Mouse (Mus musculus) kidney, adult 18-20 months (tissue): ENCODE results near the gene Tnip3.

Experiments used
- DNase-seq: peaks from one replicate; pipeline ENCODE4 v3.0.0; 2021

Gene Tnip3

GRCm38 (mm10) chr6:65525192-65525591, at the start of gene Tnip3:
Gene Tnip3 (plus strand): TSS chr6:65525313.
- DNase-seq, result no peak

GRCm38 (mm10) chr6:65498786-65499185, 26.3 kb upstream of the Tnip3 start:
- no peak for DNase-seq

GRCm38 (mm10) chr6:65510051-65510669, 15.0 kb upstream of the Tnip3 start:
- DNase-seq, result peak; percentile 59

GRCm38 (mm10) chr6:65513813-65514212, 11.3 kb upstream of the Tnip3 start:
- DNase-seq, result no peak

- no peak for DNase-seq
Measured at GRCm38 (mm10) chr6:65516759-65517158, 8.4 kb upstream of the Tnip3 start.

GRCm38 (mm10) chr6:65520821-65521220, 4.3 kb upstream of the Tnip3 start:
- no peak for DNase-seq

- no peak for DNase-seq
Measured at GRCm38 (mm10) chr6:65527892-65528291, 2.8 kb downstream of the Tnip3 start.

- no peak for DNase-seq
Measured at GRCm38 (mm10) chr6:65531232-65531848, 6.2 kb downstream of the Tnip3 start.

- DNase-seq, result no peak
Measured at GRCm38 (mm10) chr6:65533687-65534086, 8.6 kb downstream of the Tnip3 start.

GRCm38 (mm10) chr6:65537327-65537884, 12.3 kb downstream of the Tnip3 start:
- DNase-seq, result no peak

GRCm38 (mm10) chr6:65538022-65538652, 13.0 kb downstream of the Tnip3 start:
- DNase-seq, result no peak

- DNase-seq, result no peak
Measured at GRCm38 (mm10) chr6:65538921-65539320, 13.8 kb downstream of the Tnip3 start.

- DNase-seq, result no peak
Measured at GRCm38 (mm10) chr6:65540138-65540537, 15.0 kb downstream of the Tnip3 start.

- DNase-seq, result no peak
Measured at GRCm38 (mm10) chr6:65541094-65541493, 16.0 kb downstream of the Tnip3 start.

GRCm38 (mm10) chr6:65542391-65542790, 17.3 kb downstream of the Tnip3 start:
- no peak for DNase-seq

- DNase-seq, result no peak
Measured at GRCm38 (mm10) chr6:65542913-65543312, 17.8 kb downstream of the Tnip3 start.

GRCm38 (mm10) chr6:65563887-65564656, 39.0 kb downstream of the Tnip3 start:
- no peak for DNase-seq

GRCm38 (mm10) chr6:65564657-65565039, 39.5 kb downstream of the Tnip3 start:
- DNase-seq, result no peak

GRCm38 (mm10) chr6:65569741-65570140, 44.6 kb downstream of the Tnip3 start:
- no peak for DNase-seq

GRCm38 (mm10) chr6:65578151-65578973, 53.2 kb downstream of the Tnip3 start:
- DNase-seq, result no peak

GRCm38 (mm10) chr6:65583029-65583428, 57.9 kb downstream of the Tnip3 start:
- DNase-seq, result no peak

- DNase-seq, result no peak
Measured at GRCm38 (mm10) chr6:65584870-65585332, 59.8 kb downstream of the Tnip3 start.
